14 mouse cellular contexts compared by ENCODE assay signal in the genomic region with DNA sequence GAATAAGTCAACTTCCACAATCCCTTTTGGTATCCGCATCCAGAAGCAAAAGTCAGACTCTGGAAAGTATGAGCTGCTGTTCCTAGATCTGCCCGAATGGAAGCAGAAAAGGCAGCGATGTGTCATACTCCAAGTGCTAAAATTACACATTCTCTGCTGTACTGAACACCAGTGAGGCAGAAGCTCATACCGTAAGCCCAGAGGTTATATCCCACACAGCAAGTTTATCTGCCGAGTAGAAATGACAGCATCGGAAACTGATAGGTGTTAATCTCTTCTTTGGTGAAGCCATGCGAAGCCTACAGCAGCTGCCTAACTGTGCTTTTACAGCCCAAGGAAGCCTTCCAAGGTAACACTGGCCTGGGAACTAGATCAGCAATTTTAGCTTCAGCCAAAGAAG. TPM values are rescaled to one million over a fixed set of nuclear protein-coding genes. Genes with fewer than 3 reads are reported as not detected.
A peak's percentile ranks its signal among the peaks of the same experiment; 100 is the strongest.
DNase-seq lines count a peak whose midpoint lies in the region; ATAC-seq and TF ChIP-seq lines count a peak whose summit lies in the region.
"Had no signal": no experiment of that assay in that cellular context is flagged by ENCODE, and none has a peak within 500 bp of the region (broad histone marks: within the 10 kb centered on the region; RNA-seq: fewer than 3 reads in every experiment).

No protein-coding gene starts in this region.

- intact Hi-C loops in gastrocnemius, adult 2 months (cut with DNase I), result loop anchor here (5.0 kb wide), 1 partner anchor 83 kb away; no protein-coding TSS in a partner anchor
- intact Hi-C loops in gastrocnemius, postnatal 14 days (cut with DNase I; ENCODE audit: low total_unique reads), result no loop called here

- no peak overlapping the region for H3K9ac ChIP-seq in kidney, postnatal 0 days (ENCODE audit: low read depth, low read length)
- H3K9ac ChIP-seq in neural tube, embryonic 15.5 days (replicated peaks), result no peak overlapping the region
- H3K9ac ChIP-seq: limb, embryonic 15.5 days; stomach, embryonic 15.5 days had no signal

- peak overlapping the region; percentile 2; the same call in 1 of the 2 replicates for H3K4me2 ChIP-seq in kidney, postnatal 0 days (ENCODE audit: low read length)
- no peak overlapping the region for H3K4me2 ChIP-seq in neural tube, embryonic 15.5 days
- H3K4me2 ChIP-seq: limb, embryonic 15.5 days; stomach, embryonic 15.5 days had no signal

- DNase-seq in gastrocnemius, adult 2 months, result no peak
- no peak for DNase-seq in gastrocnemius, postnatal 14 days
- peak; percentile 24 for DNase-seq in kidney, postnatal 0 days (ENCODE audit: low spot score)
- DNase-seq in kidney, adult 8-10 months, result no peak
- DNase-seq in brain, adult 2 months (ENCODE audit: low read depth, low spot score), result peak; percentile 72
- DNase-seq in retina, embryonic 14.5 days (ENCODE audit: low spot score), result peak; percentile 29
- DNase-seq: cerebellum, adult 11-12 months; embryo, embryonic 11 days; kidney, adult 11 months; thymus, postnatal 14 days had no signal

- no peaks in the 10 kb centered on the region for H3K9me3 ChIP-seq in kidney, postnatal 0 days (replicated peaks; ENCODE audit: low read length)
- H3K9me3 ChIP-seq in neural tube, embryonic 15.5 days (replicated peaks), result no peaks in the 10 kb centered on the region
- H3K9me3 ChIP-seq: limb, embryonic 15.5 days; stomach, embryonic 15.5 days had no signal

- H3K36me3 ChIP-seq in kidney, postnatal 0 days (ENCODE audit: insufficient read depth, low read length), result no peaks in the 10 kb centered on the region
- no peaks in the 10 kb centered on the region for H3K36me3 ChIP-seq in neural tube, embryonic 15.5 days
- H3K36me3 ChIP-seq: limb, embryonic 15.5 days; stomach, embryonic 15.5 days had no signal

- peaks cover 9% of the 10 kb centered on the region; the same call in 1 of the 2 replicates for H3K4me1 ChIP-seq in kidney, postnatal 0 days (replicated peaks; ENCODE audit: insufficient read depth, low read length)
- H3K4me1 ChIP-seq in neural tube, embryonic 15.5 days, result peaks cover 60% of the 10 kb centered on the region

- peak overlapping the region; percentile 33 for H3K4me3 ChIP-seq in gastrocnemius, adult 2 months
- no peak overlapping the region for H3K4me3 ChIP-seq in kidney, postnatal 0 days (replicated peaks; ENCODE audit: low read depth, low read length)
- H3K4me3 ChIP-seq in neural tube, embryonic 15.5 days (replicated peaks), result no peak overlapping the region
- H3K4me3 ChIP-seq: limb, embryonic 15.5 days; stomach, embryonic 15.5 days had no signal

- WGBS in kidney, postnatal 0 days, result 53% methylated on average over 7 of the region's 7 CpGs
- WGBS in neural tube, embryonic 15.5 days, result 50% methylated on average over 7 of the region's 7 CpGs

- 0 out of 2 replicates have a peak overlapping the region, but pooled peaks have one; percentile 24 for H3K27ac ChIP-seq in gastrocnemius, adult 2 months
- no peak overlapping the region for H3K27ac ChIP-seq in kidney, postnatal 0 days
- H3K27ac ChIP-seq in neural tube, embryonic 15.5 days (replicated peaks), result no peak overlapping the region
- H3K27ac ChIP-seq: limb, embryonic 15.5 days; stomach, embryonic 15.5 days had no signal

- TF ChIP-seq CTCF in gastrocnemius, adult 2 months (IDR thresholded peaks at IDR 0.05), result no peak
- no peak for TF ChIP-seq CTCF in kidney, postnatal 0 days (IDR thresholded peaks at IDR 0.05; ENCODE audit: low read depth)

- H3K27me3 ChIP-seq in kidney, postnatal 0 days (ENCODE audit: insufficient read depth, low read length), result no peaks in the 10 kb centered on the region
- H3K27me3 ChIP-seq in neural tube, embryonic 15.5 days (replicated peaks), result no peaks in the 10 kb centered on the region
- H3K27me3 ChIP-seq: limb, embryonic 15.5 days; stomach, embryonic 15.5 days had no signal

- no peak for ATAC-seq in kidney, postnatal 0 days (replicated peaks; ENCODE audit: low FRiP score, low read depth)
- no peak for ATAC-seq in neural tube, embryonic 15.5 days (ENCODE audit: low FRiP score)
- ATAC-seq in granulocyte monocyte progenitor cell, adult 5-6 weeks (replicated peaks; ENCODE audit: poor library complexity, severe bottlenecking), result no peak

RNA-seq across cellular contexts. Expression of a gene that starts 17.9 kb away (rescaled TPM):
- total RNA-seq in gastrocnemius, adult 2 months (2021), result 100 to 1,000 TPM; 113 to 127 TPM
- total RNA-seq in gastrocnemius, postnatal 14 days (2021), result 10 to 100 TPM; 33.5 TPM
- 28.7 and 28.9 TPM in 2 replicates for polyA plus RNA-seq in kidney, postnatal 0 days (2015; fragmentation: Nextera tagmentation; extraction: Ambion mirVana)
- 62.3 and 69.0 TPM in 2 replicates for polyA plus RNA-seq in neural tube, embryonic 15.5 days (2015; fragmentation: Nextera tagmentation; extraction: Ambion mirVana)
- total RNA-seq in granulocyte monocyte progenitor cell, adult 5-6 weeks (2014; fragmentation: Nextera tagmentation), result 6.0 and 8.5 TPM in 2 replicates
- 8.8 and 10.5 TPM in 2 replicates for total RNA-seq in granulocyte monocyte progenitor cell, adult 5-6 weeks (2017)

Comparison
In these comparisons a context has a peak if more than half of its experiments do, and no peak if none do; other contexts are left out.
1. DNase-seq: peak in kidney, postnatal 0 days (single experiment), brain, adult 2 months (single experiment) and retina, embryonic 14.5 days (single experiment); none in gastrocnemius, adult 2 months (single experiment), gastrocnemius, postnatal 14 days (single experiment) and kidney, adult 8-10 months (0 of 2).